Mouse (Mus musculus) testis, adult 2 months (tissue): ENCODE data around the gene Gm20388. TPM values are rescaled to one million over a fixed set of nuclear protein-coding genes. Genes with fewer than 3 reads are reported as not detected.

ENCODE experiments used
- H3K27ac ChIP-seq: fragments of 200-500 bp; 2 replicates; pipeline ENCODE4 v1.5.1; 2012; ENCODE audit warnings: low read depth, low read length; ENCODE audit not compliant: control insufficient read depth, insufficient read depth
- H3K27me3 ChIP-seq: fragments of 200-500 bp; 2 replicates; pipeline ENCODE4 v1.6.1; 2012; ENCODE audit warnings: mild to moderate bottlenecking, low read length, moderate library complexity; ENCODE audit not compliant: control insufficient read depth, insufficient read depth
- H3K36me3 ChIP-seq: fragments of 200-500 bp; 2 replicates; pipeline ENCODE4 v1.6.1; 2012; ENCODE audit warnings: mild to moderate bottlenecking, low read length; ENCODE audit not compliant: control insufficient read depth, insufficient read depth
- H3K4me1 ChIP-seq: fragments of 200-500 bp; 2 replicates; pipeline ENCODE4 v1.6.1; 2012; ENCODE audit warnings: low read length; ENCODE audit not compliant: control insufficient read depth, insufficient read depth
- H3K4me3 ChIP-seq: fragments of 200-500 bp; 2 replicates; pipeline ENCODE4 v1.5.1; 2012; ENCODE audit warnings: low read depth, mild to moderate bottlenecking, low read length, moderate library complexity, mixed read lengths; ENCODE audit not compliant: control insufficient read depth
- CTCF ChIP-seq: fragments of 200-500 bp; IDR thresholded peaks from 2 replicates; pipeline ENCODE4 v1.5.1; 2012; ENCODE audit warnings: low read depth, mild to moderate bottlenecking, inconsistent platforms, low read length, moderate library complexity; ENCODE audit not compliant: control insufficient read depth, insufficient read depth, insufficient replicate concordance
- POLR2A ChIP-seq: fragments of 200-500 bp; IDR thresholded peaks from 2 replicates; pipeline ENCODE4 v1.6.1; 2012; ENCODE audit warnings: low read depth, mild to moderate bottlenecking, inconsistent platforms, low read length, moderate library complexity; ENCODE audit not compliant: control insufficient read depth
- polyA plus RNA-seq: library from polyadenylated mRNA; depleted of rRNA; stranded (reverse); fragments of >200 nt; gene quantifications from 2 replicates; pipeline ENCODE4 v1.2.3, GENCODE M21; 2012

Gm20388 gene
- polyA plus RNA-seq, 1 experiment, result 5.6 TPM

DNA sequence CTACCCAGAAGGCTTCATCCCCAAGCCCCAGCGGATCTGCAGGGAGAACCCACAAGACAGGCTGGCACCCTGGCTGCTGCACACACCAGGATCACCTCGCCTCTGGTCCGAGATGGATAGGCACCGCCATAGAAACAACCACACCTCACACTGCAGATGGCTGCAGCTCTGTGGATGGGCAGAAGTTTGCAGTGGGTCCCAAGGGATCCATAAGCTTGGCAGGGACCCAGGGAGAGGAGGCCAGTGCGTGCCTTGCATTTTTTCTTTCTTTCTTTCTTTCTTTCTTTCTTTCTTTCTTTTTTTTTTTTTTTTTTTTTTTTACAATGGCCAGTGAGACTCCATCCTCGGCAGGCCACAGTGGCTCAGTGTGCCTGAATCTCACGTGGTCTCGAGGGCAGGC, 1360.9 kb downstream of the Gm20388 start:
- H3K36me3 ChIP-seq, result no peaks in the 10 kb centered on the region
- peaks cover 9% of the 10 kb centered on the region for H3K4me1 ChIP-seq
- no peak overlapping the region for H3K27ac ChIP-seq
- no peaks in the 10 kb centered on the region for H3K27me3 ChIP-seq
- H3K4me3 ChIP-seq, result no peak overlapping the region
- TF ChIP-seq POLR2A (no peak), CTCF (no peak)

DNA sequence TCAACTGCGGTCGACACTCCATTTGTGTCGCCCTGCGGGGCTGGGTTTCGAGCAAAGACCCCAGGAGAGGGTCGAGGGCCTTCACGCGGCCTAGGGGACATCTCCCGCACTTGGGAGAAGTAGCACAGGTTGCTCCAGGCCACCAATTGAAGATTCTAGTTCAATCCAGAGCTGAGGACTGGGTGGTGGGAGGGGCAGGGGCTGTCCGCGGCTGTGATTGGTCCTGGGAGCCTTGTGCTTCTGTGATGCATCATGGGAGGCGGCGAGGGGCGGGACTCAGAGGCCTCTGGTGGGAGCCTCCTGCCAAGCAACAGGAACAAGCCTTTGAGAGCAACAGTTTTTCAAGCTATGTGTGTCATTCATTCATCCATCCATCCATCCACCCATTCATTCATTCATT, 1362.6 kb downstream of the Gm20388 start:
- peak overlapping the region; percentile 59 for H3K27ac ChIP-seq
- peak; percentile 66; the same call in 1 of the 2 replicates for TF ChIP-seq POLR2A
- TF ChIP-seq CTCF, result no peak
- no peaks in the 10 kb centered on the region for H3K36me3 ChIP-seq
- peak overlapping the region; percentile 85 for H3K4me3 ChIP-seq
- peaks cover 9% of the 10 kb centered on the region for H3K4me1 ChIP-seq
- no peaks in the 10 kb centered on the region for H3K27me3 ChIP-seq

- Histone ChIP-seq H3K4me1 (peaks cover 9% of the 10 kb centered on the region), H3K4me3 (peak overlapping the region; percentile 85), H3K36me3 (no peaks in the 10 kb centered on the region), H3K27me3 (no peaks in the 10 kb centered on the region), H3K27ac (no peak overlapping the region)
- TF ChIP-seq CTCF (no peak), POLR2A (no peak; the same call in 1 of the 2 replicates)
These were observed 1363.0 kb downstream of the Gm20388 start for GRCm38 (mm10) chr8:121273620-121274019.

DNA sequence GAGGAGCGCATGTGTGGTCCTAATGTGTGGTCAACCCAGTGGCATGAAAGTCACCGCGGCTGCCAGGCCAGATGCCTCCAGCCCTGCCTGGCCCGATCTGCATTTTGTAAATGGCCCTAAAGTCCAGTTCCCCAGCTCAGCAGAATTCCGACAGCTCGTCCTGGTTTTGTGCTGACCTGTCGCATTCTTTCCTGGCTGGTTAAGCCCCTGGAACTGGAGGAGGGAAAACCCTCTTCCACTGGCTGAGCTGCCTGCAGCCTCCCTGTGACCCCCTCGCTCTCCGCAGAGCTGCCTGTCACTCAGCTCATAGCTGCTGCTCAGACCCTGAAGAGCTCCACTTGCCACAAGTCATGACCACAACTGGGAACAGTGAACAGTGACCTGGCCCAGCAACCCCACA, 1369.8 kb downstream of the Gm20388 start:
- Histone ChIP-seq H3K27me3 (no peaks in the 10 kb centered on the region), H3K27ac (no peak overlapping the region), H3K4me3 (no peak overlapping the region), H3K4me1 (no peaks in the 10 kb centered on the region), H3K36me3 (no peaks in the 10 kb centered on the region)
- no peak for TF ChIP-seq CTCF
- no peak for TF ChIP-seq POLR2A

- H3K4me3 ChIP-seq, result no peak overlapping the region
- H3K4me1 ChIP-seq, result no peaks in the 10 kb centered on the region; the same call in 1 of the 2 replicates
- H3K36me3 ChIP-seq, result no peaks in the 10 kb centered on the region
- H3K27me3 ChIP-seq, result no peaks in the 10 kb centered on the region
- no peak for TF ChIP-seq CTCF
- no peak for TF ChIP-seq POLR2A
- no peak overlapping the region for H3K27ac ChIP-seq
These were observed 1378.7 kb downstream of the Gm20388 start for GRCm38 (mm10) chr8:121289346-121289745.

GRCm38 (mm10) chr8:121290547-121290946, 1379.9 kb downstream of the Gm20388 start:
- TF ChIP-seq CTCF, result no peak
- no peak for TF ChIP-seq POLR2A
- no peak overlapping the region for H3K4me3 ChIP-seq
- no peak overlapping the region for H3K27ac ChIP-seq
- no peaks in the 10 kb centered on the region for H3K36me3 ChIP-seq
- no peaks in the 10 kb centered on the region for H3K27me3 ChIP-seq
- H3K4me1 ChIP-seq, result no peaks in the 10 kb centered on the region; the same call in 1 of the 2 replicates

GRCm38 (mm10) chr8:121293418-121293817, 1382.8 kb downstream of the Gm20388 start:
- H3K4me1 ChIP-seq, result no peaks in the 10 kb centered on the region; the same call in 1 of the 2 replicates
- H3K27ac ChIP-seq, result no peak overlapping the region
- H3K27me3 ChIP-seq, result no peaks in the 10 kb centered on the region
- H3K36me3 ChIP-seq, result no peaks in the 10 kb centered on the region
- TF ChIP-seq CTCF (no peak), POLR2A (no peak)
- H3K4me3 ChIP-seq, result no peak overlapping the region
